Mouse (Mus musculus) limb, embryonic 10.5 days (tissue): Measurements from ENCODE around the gene Tfeb. TPM values are rescaled to one million over a fixed set of nuclear protein-coding genes. Genes with fewer than 3 reads are reported as not detected.

Experiments used
- DNase-seq: peaks from one replicate; pipeline ENCODE4 v3.0.0-alpha.2; 2017; ENCODE audit warnings: low spot score
- H3K27ac ChIP-seq: fragments of 300-500 bp; sonication (generic); 2 replicates; pipeline ENCODE4 v1.5.1; 2016; ENCODE audit warnings: mild to moderate bottlenecking
- H3K27me3 ChIP-seq: fragments of 300-500 bp; sonication (generic); 2 replicates; pipeline ENCODE4 v1.6.1; 2016; ENCODE audit warnings: low read depth, mild to moderate bottlenecking; ENCODE audit not compliant: poor library complexity, severe bottlenecking
- H3K36me3 ChIP-seq: fragments of 300-500 bp; sonication (generic); 2 replicates; pipeline ENCODE4 v1.6.1; 2016; ENCODE audit warnings: mild to moderate bottlenecking, moderate library complexity
- H3K4me1 ChIP-seq: fragments of 300-500 bp; sonication (generic); 2 replicates; pipeline ENCODE4 v1.6.1; 2016
- H3K4me3 ChIP-seq: fragments of 300-500 bp; sonication (generic); 2 replicates; pipeline ENCODE4 v1.5.1; 2016; ENCODE audit warnings: mild to moderate bottlenecking, moderate library complexity
- H3K9me3 ChIP-seq: fragments of 300-500 bp; sonication (generic); replicated peaks from 2 replicates; pipeline ENCODE4 v1.6.1; 2016; ENCODE audit warnings: mild to moderate bottlenecking
- WGBS: fragments of 180-500 bp; shearing (Covaris S2); methylation state at CpG from one replicate; pipeline ENCODE4 v1.1.7; 2016; 5-methylcytosine and 5-hydroxymethylcytosine counted together
- polyA plus RNA-seq: library from polyadenylated mRNA; unstranded; fragments of >200 nt; fragmentation: Nextera tagmentation; extraction: Ambion mirVana; gene quantifications from 2 replicates; pipeline ENCODE4 v1.2.1, GENCODE M21; 2016

Tfeb gene
- polyA plus RNA-seq, 1 experiment from 2014 or later, result 2.3 TPM

DNA sequence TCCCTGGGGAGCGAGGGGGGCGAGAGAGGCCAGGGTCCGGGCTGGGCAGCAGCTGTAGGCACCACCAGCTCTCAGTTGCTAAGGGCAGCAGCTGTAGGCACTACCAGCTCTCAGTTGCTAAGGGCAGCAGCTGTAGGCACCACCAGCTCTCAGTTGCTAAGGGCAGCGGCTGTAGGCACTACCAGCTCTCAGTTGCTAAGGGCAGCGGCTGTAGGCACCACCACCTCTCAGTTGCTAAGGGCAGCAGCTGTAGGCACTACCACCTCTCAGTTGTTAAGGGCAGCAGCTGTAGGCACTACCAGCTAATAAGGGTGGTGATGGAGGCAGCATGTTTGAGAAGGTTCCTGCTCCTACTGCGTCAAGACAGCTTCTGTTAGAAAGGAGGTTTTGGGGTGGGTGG lies 52.2 kb downstream of the Tfeb start:
- no peak for DNase-seq
- no peaks in the 10 kb centered on the region for H3K36me3 ChIP-seq
- H3K9me3 ChIP-seq, result no peaks in the 10 kb centered on the region
- H3K4me1 ChIP-seq, result peaks cover 74% of the 10 kb centered on the region
- H3K27ac ChIP-seq, result peak overlapping the region; percentile 78
- WGBS, result 58% methylated on average over 6 of the region's 6 CpGs
- peaks cover 60% of the 10 kb centered on the region for H3K27me3 ChIP-seq
- peak overlapping the region; percentile 11 for H3K4me3 ChIP-seq

DNA sequence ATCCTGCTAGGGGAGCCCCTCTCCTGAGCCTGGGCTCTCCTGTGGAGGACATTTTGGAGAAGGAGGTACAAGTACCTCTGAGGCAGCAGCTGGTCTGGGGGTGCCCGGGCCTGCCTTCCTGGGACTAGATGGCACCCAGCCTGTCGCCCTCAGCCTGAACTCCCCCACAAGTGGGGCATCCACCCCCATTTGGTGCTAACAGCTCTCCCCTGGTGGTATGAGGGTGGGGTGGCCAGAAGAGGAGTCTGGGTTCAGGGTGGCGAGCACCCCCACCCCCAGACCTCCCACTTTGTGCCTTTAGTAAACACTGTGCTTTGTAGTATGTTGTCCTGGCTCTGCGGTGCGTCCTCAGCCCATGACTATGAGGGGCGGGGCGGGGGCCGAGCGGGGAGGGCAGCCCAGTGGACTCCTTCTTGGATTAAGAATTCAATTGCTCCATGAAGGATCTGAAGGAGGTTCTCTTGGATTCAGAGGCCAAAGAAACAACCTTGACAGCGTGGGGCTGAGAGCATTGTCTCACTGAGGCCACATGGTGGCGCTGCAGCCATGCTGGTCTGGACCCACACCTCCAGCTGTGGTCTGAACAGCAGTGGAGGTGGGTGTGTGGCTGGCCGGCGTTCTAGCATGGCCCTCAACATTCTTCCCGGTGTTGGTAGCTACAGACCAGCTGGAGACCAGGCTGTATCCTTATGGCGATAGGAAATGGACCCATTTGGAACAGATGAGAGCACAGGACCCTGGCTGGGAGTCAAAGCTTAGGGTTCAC lies 55.5 kb downstream of the Tfeb start:
- H3K4me3 ChIP-seq, result no peak overlapping the region
- DNase-seq, result peak; percentile 92
- no peaks in the 10 kb centered on the region for H3K36me3 ChIP-seq
- H3K9me3 ChIP-seq, result no peaks in the 10 kb centered on the region
- peaks cover 38% of the 10 kb centered on the region for H3K27me3 ChIP-seq
- WGBS, result 21% methylated on average over 15 of the region's 15 CpGs
- H3K4me1 ChIP-seq, result peaks cover 76% of the 10 kb centered on the region
- peak overlapping the region; percentile 66 for H3K27ac ChIP-seq

DNA sequence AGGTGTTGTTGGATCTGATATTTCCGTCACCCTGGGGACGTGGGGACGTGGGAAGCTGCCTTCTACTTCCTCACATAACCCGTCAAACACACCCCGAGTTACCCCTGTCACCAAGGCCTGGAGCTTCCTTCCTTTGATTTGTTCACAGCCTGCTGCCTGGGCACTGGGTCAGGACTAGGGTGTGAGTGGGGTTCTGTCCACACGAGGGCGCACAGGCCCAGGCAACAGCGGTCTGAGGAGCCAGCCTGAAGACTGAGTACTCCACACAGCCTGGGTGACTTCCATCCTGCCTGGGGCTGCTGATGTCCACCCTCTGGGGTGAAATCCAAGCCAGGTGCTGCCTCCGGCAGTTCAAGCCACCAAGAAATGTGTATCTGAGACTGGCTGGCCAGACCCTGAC lies 56.5 kb downstream of the Tfeb start:
- H3K36me3 ChIP-seq, result no peaks in the 10 kb centered on the region
- H3K9me3 ChIP-seq, result no peaks in the 10 kb centered on the region
- WGBS, result 11% methylated on average over 9 of the region's 9 CpGs
- peak; percentile 94 for DNase-seq
- H3K27ac ChIP-seq, result 0 out of 2 replicates have a peak overlapping the region, but pooled peaks have one; percentile 11
- H3K27me3 ChIP-seq, result peaks cover 31% of the 10 kb centered on the region
- peaks cover 72% of the 10 kb centered on the region for H3K4me1 ChIP-seq
- H3K4me3 ChIP-seq, result no peak overlapping the region

DNA sequence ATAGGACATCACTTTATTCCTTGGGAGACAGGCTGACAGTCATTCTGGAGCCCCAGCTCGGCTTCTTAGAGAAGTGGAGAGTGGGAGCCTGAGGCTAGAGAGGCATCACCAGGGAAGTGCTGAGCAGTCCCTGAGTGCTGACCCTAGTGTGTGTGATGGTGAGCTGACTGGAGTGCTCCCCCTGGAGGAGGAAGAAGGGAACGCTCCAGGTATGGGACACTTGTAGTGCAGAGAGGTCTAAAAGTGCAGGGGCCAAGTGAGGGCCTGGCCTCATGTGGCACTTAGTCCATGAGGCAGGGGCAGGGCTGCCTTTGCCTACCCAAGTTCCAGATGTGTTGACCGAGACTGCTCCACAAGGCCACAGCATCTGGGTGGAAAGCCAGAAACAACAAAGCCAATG lies 58.6 kb downstream of the Tfeb start:
- DNase-seq, result peak; percentile 74
- H3K27me3 ChIP-seq, result peaks cover 18% of the 10 kb centered on the region
- no peak overlapping the region for H3K4me3 ChIP-seq
- H3K4me1 ChIP-seq, result peaks cover 69% of the 10 kb centered on the region
- WGBS, result 34% methylated on average over 3 of the region's 3 CpGs
- H3K27ac ChIP-seq, result 0 out of 2 replicates have a peak overlapping the region, but pooled peaks have one; percentile 54
- H3K36me3 ChIP-seq, result no peaks in the 10 kb centered on the region
- H3K9me3 ChIP-seq, result no peaks in the 10 kb centered on the region

DNA sequence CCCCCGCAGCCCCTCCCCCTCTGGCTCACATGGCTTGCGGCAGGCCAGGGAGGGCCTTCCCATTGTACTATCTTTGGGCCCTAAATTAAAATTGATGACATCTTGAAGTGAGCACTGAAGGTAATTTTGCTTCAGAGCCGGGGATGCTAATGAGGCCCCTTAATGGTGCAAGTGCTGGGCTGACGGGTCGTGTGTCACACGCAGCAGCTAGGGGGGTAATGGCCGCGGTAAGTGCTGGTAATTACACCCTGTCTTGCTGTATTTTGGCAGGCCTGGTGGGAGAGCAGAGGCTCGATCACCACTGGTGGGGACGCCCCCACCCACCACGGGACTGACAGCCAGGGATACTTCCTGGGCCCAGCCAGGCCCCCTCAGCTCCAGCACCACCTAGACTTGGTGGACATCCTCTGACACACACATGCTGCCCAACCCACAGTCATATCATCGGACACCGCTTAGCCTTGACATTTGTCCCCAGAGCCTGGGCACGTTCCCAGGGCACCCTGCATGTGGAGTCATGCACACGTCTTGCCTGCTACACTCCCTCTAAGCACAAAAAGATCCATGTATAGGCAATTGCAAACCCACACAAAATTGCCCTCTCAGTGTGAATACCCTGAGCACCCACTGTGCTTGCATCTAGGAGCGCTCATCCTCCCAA lies 59.5 kb downstream of the Tfeb start:
- 31% methylated on average over 16 of the region's 16 CpGs for WGBS
- Histone ChIP-seq H3K4me1 (peaks cover 68% of the 10 kb centered on the region), H3K9me3 (no peaks in the 10 kb centered on the region), H3K4me3 (no peak overlapping the region), H3K36me3 (no peaks in the 10 kb centered on the region), H3K27ac (peak overlapping the region; percentile 54; the same call in 1 of the 2 replicates), H3K27me3 (peaks cover 14% of the 10 kb centered on the region)
- DNase-seq, result no peak

DNA sequence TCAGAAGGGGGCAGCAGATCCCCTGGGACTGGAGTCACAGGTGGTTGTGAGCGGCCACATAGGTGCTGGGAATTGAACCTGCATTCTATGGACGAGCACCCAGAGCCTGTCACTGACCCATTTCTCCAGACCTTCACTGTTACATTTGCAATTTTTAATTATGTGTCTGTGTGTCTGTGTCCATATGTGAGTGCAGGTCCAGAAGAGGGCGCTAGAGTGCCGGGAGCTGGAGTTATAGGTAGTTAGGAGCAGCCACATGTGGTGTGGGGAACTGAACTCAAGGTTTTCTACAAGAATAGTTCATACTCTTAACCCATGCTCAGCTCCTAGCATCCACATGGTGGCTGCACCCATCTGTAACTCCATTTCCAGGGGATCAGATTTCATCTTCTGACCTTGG lies 60.1 kb downstream of the Tfeb start:
- H3K4me3 ChIP-seq, result no peak overlapping the region
- no peak for DNase-seq
- no peaks in the 10 kb centered on the region for H3K36me3 ChIP-seq
- no peaks in the 10 kb centered on the region for H3K9me3 ChIP-seq
- no peak overlapping the region for H3K27ac ChIP-seq
- peaks cover 13% of the 10 kb centered on the region for H3K27me3 ChIP-seq
- 67% methylated on average over 4 of the region's 4 CpGs for WGBS
- H3K4me1 ChIP-seq, result peaks cover 66% of the 10 kb centered on the region

DNA sequence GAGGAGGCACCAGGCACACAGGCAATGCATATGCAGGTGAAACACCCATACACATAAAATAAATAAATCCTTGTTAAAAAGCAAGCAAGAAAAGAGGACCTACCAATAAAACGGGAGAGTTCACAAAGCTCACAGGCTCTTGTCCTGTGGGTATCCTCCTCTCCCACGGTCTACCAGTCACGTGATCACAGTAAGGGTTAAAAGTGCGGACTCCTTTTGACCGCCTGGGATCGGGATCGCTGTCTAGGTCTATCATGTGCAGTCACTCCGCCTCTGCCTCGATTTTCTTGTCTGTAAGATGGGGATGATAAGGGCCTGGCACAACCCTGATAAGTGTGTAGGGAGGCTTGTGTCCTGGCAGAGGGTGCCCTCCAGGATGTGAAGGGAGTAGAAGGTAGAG lies 60.6 kb downstream of the Tfeb start:
- no peak for DNase-seq
- Histone ChIP-seq H3K27ac (peak overlapping the region; percentile 25; the same call in 1 of the 2 replicates), H3K9me3 (no peaks in the 10 kb centered on the region), H3K4me1 (peaks cover 66% of the 10 kb centered on the region), H3K36me3 (no peaks in the 10 kb centered on the region), H3K27me3 (peaks cover 11% of the 10 kb centered on the region; the same call in 1 of the 2 replicates), H3K4me3 (no peak overlapping the region)
- 81% methylated on average over 9 of the region's 9 CpGs for WGBS

DNA sequence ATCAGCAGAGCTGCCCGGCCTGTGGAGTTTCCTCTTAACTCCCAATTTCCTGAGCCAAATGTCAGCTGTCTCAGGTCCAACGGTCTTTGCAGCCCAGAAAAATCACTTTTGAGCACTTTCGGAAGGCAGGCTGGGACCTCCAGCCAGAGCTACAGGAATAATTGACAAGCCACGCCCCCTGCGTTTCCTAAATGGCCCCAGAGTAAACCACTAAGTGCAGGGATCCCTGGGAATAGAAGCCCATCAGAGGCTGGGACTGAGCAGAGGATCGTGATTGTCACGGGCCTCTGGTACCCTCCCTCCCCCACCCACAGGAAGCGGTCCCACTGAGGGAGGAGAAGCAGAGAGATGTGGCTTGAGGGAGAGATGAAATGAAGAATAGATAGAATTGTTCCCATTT lies 66.0 kb downstream of the Tfeb start:
- Histone ChIP-seq H3K9me3 (no peaks in the 10 kb centered on the region), H3K4me1 (peaks cover 44% of the 10 kb centered on the region), H3K36me3 (no peaks in the 10 kb centered on the region), H3K27me3 (peaks cover 29% of the 10 kb centered on the region), H3K4me3 (peak overlapping the region; percentile 6; the same call in 1 of the 2 replicates), H3K27ac (peak overlapping the region; percentile 37; the same call in 1 of the 2 replicates)
- DNase-seq, result no peak
- WGBS, result 9% methylated on average over 8 of the region's 8 CpGs

DNA sequence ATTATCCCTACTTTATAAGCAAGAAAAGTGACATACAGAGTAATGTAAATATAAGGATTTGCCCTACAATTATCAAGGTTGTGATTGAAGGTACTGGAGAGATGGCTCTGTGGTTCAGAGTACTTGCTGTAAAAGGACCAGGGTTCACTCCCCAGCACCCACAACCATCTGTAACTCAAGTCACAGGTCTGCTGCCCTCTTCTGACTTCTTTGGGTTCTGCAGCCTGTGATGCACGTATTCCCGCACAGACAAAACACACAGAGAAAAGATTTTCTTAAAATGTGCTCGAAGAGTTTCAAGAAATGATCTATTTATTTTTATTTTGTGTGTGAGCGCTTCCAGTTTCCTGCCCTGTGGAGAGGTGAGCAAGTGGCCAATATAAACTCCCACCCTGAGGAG lies 66.8 kb downstream of the Tfeb start:
- no peak overlapping the region for H3K4me3 ChIP-seq
- no peak for DNase-seq
- H3K9me3 ChIP-seq, result no peaks in the 10 kb centered on the region
- peaks cover 42% of the 10 kb centered on the region for H3K4me1 ChIP-seq
- WGBS, result 93% methylated on average over 4 of the region's 4 CpGs
- H3K27me3 ChIP-seq, result peaks cover 37% of the 10 kb centered on the region
- H3K36me3 ChIP-seq, result no peaks in the 10 kb centered on the region
- H3K27ac ChIP-seq, result no peak overlapping the region

DNA sequence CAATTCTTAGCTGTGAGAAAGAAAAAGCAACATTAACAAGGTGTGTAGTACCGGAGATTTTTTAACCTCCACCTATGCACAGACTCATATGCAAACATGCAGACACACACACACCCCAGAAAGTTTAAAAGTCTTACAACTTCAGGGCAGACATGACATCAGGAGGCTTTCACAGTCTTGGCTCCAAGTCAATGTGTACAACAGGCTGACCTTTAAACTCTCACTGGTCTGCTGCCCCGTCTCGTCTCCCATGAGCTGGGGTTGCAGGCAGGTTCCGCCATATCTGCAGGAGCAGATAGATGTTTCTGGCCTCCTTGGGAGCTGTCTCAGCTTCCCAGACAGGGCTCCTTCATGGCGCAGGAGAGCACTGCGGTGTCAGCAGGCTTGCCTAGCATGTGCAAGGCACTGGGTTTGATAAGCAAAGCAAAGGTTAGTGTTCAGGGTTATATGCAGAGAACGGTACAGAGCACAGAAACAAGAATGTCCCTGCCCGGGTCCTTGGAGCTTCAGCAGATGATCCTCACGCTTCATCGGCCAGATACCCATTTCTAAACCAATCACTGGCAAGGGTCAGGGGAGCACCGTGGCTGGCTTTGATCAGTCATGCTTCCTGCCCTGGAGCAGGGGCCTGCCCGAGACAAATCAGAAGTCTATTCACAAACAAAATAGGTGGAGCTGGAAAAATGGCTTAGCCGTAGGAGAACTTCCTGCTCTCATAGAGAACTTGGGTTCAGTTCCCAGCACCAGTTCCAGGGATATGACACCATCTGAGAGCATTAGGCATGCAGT lies 68.4 kb downstream of the Tfeb start:
- peaks cover 52% of the 10 kb centered on the region for H3K27me3 ChIP-seq
- H3K4me1 ChIP-seq, result peaks cover 36% of the 10 kb centered on the region
- WGBS, result 56% methylated on average over 13 of the region's 13 CpGs
- DNase-seq, result no peak
- H3K27ac ChIP-seq, result 0 out of 2 replicates have a peak overlapping the region, but pooled peaks have one; percentile 11
- no peaks in the 10 kb centered on the region for H3K36me3 ChIP-seq
- no peak overlapping the region for H3K4me3 ChIP-seq
- H3K9me3 ChIP-seq, result no peaks in the 10 kb centered on the region

DNA sequence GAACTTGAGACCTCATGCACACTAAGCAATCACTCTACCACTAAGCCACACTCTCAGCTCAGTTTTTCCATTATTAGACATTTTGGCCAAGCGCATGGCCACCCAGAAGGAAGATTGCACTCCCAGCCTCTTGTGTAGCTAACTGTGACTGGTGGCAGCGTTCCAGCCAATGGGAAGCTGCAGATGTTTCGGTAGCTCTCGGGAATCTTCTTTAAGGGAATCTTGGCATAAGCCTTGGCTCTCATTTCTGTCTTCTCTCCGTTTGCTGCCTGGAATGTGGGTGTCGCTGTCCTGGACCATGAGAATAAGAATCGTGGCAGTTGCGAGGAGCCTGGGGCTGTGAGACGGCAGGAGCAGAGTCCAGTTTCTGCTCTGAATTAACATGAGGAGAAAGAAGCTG lies 69.4 kb downstream of the Tfeb start:
- DNase-seq, result no peak
- 74% methylated on average over 9 of the region's 9 CpGs for WGBS
- Histone ChIP-seq H3K9me3 (no peaks in the 10 kb centered on the region), H3K27ac (no peak overlapping the region), H3K36me3 (no peaks in the 10 kb centered on the region), H3K4me1 (peaks cover 40% of the 10 kb centered on the region), H3K27me3 (peaks cover 54% of the 10 kb centered on the region), H3K4me3 (no peak overlapping the region)

DNA sequence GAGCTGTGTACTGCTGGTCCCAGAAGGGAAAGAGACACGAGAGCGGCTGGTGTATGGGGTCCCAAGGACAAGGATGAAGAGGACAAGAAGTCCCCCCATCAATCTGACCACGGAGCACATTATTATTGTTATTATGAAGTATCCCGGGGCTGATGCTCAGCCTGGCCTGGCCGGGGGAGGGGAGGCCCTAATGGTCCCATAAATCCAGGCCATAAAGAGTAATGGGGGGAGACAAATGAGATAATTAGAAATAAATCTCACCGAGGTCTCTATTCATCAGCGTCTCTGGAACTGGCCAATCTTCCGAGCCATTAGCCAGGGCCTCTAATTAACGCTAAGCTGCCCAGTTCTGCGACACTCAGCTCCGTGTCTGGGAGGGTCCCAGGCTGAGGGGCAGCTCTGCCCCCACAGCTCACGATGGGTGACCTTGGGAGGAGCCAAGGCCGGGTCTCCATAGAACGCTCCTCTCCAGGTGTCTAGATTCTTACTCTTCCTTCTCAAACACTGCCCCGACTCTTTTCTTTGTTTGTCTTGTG lies 74.5 kb downstream of the Tfeb start:
- WGBS, result 34% methylated on average over 15 of the region's 15 CpGs
- Histone ChIP-seq H3K27me3 (peaks cover 54% of the 10 kb centered on the region), H3K27ac (peak overlapping the region; percentile 61)

More for the DNA sequence above, 74.5 kb downstream of the Tfeb start:
- Histone ChIP-seq H3K4me3 (no peak overlapping the region), H3K9me3 (no peaks in the 10 kb centered on the region), H3K4me1 (peaks cover 58% of the 10 kb centered on the region), H3K36me3 (peaks cover 15% of the 10 kb centered on the region)
- no peak for DNase-seq
